Mouse (Mus musculus): ENCODE measurements at regions not wholly inside any gene's neighbourhood (a gene's known extent, or its start where the extent isn't known, plus 50 kb on each side); places are given as distances from the start of the nearest gene placed in this dataset.

DNA sequence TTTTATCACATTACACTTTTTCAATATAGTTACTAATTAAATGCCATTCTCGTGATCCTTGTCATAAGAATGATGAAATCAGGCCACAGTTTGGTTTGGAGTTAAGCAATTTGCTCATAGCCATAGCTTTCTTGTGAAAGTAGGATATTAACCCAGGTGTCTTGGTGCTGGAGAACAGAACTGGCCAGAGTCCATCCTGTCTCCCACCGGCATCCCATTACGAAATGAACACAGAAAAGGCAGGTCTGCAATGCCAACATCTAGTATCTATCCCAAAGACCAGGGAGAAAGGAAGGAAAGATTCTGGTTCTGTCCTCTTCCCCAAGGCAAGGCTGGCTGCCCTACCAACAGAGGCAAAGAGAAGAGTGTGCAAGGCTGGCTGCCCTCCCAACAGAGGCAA is 61.6 kb upstream of the Avpr1a start:
- no peak for ATAC-seq (replicated peaks; ENCODE audit: poor library complexity)

DNA sequence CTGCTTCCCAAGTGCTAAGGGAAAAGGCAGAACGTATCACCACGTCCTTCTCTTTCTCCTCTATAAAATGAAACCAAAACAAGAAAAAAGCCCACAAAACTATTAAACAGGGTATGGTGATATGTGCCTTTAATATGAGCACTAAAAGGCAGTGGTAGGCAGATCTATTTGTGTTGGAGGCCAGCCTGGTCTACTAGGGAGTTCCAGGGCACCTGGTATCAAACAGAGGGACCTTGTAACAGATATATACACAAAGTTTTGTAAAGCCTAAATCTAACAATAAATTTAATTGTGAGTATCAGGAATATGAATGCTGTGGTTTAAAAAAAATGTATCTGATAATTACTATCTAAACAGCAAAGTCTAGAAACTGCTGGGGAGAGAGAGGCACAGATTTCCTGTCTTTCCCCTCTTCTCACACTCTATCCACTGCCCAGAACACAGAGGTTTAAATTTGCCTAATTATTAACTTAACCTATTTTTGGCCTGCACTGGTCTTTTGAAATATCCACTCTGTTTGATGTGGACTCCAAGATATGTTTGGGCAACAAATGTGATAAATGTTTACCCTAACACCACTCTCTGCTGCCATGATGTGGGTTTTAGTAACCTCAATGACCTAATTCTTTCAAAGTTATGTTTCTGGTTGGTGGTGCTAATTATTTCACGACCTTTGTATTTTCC is 68.5 kb upstream of the Avpr1a start:
- ATAC-seq (replicated peaks; ENCODE audit: poor library complexity), result no peak

DNA sequence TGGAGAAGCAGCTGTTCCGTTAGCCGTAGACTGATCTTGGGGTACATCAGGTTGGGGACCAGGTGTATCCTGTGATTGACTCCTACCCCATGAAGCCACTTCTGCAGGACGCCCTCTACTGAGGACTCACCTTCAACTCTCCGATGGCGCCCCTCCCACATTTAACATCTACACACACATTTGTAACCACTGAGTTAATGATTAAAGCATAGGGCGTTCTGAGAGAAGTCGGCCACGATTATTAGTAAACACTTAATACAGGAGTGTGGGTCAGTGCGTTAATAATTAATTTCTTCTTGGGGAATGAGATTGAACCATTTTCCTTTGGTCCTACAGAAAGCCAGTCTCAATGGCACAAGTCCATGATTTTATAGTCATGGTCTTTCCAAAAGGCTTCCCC is 105.0 kb upstream of the Avpr1a start:
- no peak for ATAC-seq (replicated peaks; ENCODE audit: poor library complexity)

DNA sequence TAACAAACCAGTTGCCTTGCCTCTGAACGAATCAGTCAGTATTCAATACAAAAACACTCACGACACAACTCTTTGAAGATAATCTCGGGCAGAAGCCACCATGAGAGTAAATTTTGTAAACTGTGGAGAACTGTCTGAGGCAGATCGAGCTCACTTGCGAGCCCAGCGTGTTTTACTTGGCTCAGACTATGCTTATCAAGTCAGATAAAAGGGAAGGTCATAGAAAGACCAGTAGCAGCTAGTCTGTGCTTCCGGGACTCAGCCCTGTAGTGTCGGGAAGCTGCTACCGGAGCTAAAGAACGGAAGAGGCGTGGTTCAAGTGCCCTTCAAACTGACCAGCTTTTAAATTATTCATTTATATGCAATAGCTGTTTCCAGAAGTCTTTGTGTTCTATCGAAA is 105.9 kb upstream of the Avpr1a start:
- ATAC-seq (replicated peaks; ENCODE audit: poor library complexity), result no peak

DNA sequence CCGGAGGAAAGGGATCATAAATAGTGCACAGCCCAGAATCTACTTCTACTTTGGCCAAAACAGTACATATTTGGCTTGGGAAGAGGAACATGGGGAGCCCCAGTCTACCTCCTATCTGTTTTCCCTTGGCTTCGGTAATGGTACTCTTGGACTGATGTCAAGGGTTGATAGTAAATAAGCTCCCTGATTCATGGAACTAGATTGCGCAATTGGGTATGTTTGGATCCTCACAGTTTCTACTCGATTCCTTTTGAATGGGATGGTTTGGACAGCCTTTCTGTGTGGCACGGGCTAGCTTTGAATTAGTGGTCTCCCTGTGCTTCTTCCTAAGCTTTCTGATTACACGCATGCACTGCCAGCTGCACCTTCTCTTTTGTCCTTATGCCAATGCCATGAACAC is 121.4 kb upstream of the Avpr1a start:
- no peak for ATAC-seq (replicated peaks; ENCODE audit: poor library complexity)

DNA sequence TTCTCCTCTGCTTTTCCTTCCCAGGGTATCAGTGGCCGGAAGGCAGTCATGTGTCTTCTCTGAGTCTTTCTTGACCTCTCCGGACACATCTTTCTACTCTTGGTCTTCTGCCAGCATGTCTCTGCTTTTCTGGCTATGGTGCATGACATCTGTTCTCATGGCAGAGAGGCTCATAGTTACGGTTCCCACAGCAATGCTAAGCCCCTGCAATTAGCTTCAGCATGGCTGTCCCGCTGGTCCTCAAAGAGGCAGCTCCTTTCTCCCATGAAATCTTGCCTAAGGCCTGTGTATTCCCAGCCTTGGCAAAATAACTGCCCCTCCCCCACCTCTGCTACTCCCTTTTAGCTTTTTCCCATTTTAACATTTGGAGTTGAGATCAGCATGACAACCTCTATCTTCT is 129.4 kb upstream of the Avpr1a start:
- no peak for ATAC-seq (replicated peaks; ENCODE audit: poor library complexity)

DNA sequence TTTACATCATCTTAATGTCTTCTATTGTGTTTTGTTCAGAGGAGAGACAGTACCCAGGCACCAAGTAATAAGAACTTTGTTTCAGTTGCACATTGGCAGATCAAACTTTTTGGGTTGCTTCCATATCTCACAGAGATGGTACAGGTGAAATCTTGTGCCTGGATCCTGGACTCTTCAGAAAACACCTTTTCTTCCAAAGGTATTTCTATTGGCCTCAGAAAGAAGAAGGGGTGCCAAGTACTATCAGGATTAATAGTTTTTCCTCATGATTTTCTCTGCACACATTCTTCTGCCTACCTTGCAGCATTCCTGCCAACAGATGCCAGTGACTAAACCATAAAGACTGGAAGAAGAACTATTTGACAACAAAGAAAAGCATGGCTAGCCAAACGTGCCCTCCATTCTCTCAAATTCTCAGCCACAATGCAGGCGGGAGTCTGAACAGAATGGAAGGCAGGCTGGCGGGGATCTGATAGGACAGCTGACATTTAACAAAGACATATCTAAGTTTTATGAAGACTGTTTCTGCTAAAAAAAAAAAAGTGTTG is 137.6 kb upstream of the Avpr1a start:
- ATAC-seq (replicated peaks; ENCODE audit: poor library complexity), result no peak

DNA sequence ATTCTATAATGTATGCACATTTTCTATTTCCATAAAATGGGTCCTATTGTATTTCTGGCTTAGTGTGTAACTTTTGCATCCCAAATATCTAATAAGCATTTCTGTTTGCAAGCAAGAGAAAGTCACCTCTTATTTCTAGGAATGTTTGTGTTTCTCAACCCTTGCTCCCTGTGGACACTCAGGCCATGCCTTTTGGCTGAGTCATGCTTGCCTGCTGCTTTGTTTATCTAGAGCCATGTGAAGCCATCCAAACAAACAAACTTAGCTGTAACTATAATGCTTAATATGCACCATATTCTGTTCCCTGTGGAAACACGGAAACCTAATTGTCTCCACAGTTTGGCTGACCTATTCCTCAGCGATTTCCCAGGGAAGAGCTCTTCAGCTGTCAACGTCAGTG is 139.6 kb upstream of the Avpr1a start:
- ATAC-seq (replicated peaks; ENCODE audit: poor library complexity), result no peak

DNA sequence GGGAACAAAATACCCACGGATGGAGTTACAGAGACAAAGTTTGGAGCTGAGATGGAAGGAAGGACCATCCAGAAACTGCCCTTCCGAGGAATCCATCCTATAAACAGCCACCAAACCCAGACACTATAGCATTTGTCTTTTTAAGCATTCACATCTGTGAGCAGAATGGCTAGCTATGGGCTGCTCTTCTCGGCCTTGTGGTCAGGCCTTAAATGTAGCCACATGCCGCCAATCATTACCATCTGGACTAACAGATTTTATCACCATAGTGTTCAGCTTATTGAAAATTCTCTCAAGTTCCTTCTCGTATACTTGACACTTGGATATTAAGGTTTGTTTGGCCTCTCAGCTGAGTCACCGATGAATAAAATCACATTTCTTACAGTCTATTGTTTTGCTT is 146.0 kb upstream of the Avpr1a start:
- ATAC-seq (replicated peaks; ENCODE audit: poor library complexity), result no peak

DNA sequence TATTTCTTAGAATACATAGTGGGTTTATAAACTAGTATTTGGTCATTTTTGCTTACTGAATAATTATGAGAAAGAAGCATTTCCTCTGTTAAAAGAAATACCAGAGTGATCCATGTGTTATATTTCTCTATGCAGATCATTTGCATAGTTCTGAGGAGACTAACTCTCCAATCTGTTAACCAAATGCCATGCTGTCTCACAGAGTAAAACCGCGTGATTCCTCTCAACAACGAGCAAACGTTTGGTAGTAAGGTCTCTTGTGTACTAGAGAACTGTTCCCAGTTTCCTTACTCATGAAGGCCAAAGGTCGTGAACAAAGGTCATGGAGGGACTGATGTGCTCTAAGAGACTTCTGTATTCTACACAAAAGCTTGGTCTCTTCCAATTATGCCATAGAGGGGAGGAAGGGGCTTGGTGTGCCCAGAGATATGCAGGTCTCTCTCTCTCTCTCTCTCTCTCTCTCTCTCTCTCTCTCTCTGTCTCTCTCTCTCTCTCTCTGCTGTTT is 152.3 kb upstream of the Avpr1a start:
- no peak for ATAC-seq (replicated peaks; ENCODE audit: poor library complexity)

DNA sequence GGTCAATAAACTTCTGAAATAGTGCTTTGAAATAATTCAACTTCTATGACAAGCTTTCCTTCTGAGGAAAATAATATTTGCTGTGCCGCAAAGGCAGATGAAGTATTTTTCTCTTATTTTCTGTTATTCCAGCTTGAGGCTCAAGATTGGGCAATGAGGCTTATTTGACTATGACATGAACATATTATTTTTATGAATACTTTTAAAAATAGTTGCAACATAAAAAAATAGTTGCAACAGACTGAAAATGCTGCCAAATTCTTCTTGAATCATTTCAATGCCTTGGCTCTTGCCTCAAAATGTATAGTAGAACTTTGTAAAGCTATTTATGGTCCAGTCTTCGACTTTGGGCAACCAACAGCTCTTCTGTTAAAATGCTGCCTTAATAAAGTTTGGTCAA is 156.7 kb upstream of the Avpr1a start:
- ATAC-seq (replicated peaks; ENCODE audit: poor library complexity), result no peak

DNA sequence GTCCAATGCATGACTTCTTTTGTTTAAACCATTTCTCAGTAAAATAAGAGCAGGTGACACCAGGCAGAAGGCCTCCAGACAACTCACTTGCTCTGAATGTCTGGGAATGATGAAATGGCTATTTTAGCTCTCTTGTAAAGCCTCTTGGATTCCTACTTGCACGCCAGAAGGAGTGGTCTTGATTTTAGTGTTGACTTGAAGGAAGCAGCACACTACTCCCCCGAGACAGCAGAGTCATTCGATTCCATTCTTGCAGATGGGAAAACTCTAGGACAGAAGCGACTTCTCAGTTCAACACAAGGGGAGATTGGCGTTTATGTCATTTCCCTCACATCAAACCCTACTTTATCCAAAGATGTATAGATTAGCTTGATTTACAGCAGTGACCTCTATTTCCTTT is 157.2 kb upstream of the Avpr1a start:
- no peak for ATAC-seq (replicated peaks; ENCODE audit: poor library complexity)

DNA sequence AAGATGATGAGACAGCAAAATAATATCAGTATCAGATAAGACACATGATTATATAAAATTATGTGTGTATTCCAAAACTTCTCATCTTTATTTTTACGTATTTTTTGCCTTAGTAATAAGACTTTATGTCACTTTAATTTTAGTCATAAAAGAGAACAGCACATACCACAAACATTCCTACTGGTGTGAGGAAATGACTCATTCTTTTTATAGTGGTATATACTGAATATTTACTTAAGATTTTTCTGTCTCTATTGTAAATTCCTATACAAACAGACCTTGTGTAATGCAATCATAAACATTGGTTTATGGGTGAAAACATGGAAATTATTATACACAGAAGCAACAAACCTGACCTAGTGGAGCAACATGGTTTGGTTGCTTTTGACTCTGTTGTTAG is 173.4 kb upstream of the Avpr1a start:
- ATAC-seq (replicated peaks; ENCODE audit: poor library complexity), result no peak

DNA sequence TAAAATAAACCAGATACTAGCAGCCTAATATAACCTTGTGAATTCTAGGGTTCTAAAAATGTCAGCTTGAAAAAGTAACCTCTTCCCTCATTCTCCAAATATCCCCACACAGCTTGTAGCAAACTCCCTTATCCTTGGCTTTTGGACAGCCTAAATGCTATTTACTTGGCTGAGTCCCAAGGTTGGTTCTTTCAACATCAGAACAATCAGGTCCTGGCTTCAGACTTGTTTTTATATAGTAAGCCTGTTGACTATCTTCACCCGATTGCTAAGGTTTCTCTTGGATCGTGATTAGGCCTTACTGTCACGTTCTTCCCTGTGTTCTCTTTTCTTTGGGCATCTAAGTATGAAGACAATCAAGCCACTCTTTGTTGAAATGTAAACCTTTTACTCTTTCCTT is 174.1 kb upstream of the Avpr1a start:
- ATAC-seq (replicated peaks; ENCODE audit: poor library complexity), result no peak

DNA sequence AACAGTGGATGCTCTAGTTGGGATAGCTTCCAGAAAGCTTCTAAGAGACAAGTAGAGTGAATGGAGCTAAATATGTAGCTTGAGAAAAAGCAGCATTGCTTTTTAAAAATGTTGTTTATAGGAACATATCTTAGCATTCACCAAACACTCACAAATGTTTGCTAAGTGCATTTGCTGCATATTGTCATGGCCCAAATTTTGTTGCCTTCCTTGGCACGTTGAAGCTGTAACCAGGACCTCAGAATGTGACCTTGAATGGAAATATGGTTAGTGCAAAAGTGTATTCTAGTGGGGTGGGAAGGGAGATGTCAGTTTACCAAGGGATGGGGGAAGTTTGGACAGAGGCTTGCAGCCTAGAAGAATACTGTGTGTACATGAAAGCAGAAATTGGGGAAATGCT is 166.9 kb upstream of the Rxylt1 start:
- ATAC-seq (replicated peaks; ENCODE audit: poor library complexity), result no peak

DNA sequence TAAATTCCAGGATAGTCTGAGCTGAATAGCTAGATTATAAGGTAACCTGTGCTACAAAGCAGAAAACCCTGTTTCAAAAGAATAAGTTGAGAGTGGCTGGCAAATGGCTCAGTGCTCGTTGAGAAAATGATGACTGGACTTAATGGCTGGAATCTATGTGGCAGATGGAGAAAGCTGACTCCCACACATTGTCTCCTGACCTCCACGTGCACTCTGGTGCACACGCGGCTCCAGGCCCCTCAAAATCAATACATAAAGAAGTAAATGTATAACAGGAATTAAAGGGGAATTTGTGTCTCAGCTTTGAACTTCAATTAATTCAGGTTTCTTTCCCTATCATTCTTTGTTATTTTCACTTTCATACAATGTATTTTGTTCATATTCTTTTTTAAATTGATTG is 162.2 kb upstream of the Rxylt1 start:
- ATAC-seq (replicated peaks; ENCODE audit: poor library complexity), result no peak

DNA sequence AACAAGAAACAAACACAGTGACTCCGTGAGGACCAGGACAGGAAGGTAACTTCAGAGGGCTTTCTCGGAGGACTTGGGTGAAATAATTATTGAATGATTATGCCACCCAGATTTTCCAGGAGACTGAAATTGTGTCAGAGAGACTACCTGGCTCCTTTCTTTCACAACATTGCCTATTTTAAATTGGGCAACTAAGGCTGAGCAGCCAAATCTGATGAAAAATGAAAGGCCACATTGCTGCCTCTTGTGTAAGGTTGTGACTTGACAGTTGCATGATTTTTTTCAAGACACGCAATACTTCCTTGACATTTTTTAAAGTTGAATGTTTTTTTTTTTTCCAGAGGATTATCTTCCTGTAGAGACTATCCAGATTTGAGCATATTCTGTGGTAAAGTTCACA is 161.5 kb upstream of the Rxylt1 start:
- no peak for ATAC-seq (replicated peaks; ENCODE audit: poor library complexity)

DNA sequence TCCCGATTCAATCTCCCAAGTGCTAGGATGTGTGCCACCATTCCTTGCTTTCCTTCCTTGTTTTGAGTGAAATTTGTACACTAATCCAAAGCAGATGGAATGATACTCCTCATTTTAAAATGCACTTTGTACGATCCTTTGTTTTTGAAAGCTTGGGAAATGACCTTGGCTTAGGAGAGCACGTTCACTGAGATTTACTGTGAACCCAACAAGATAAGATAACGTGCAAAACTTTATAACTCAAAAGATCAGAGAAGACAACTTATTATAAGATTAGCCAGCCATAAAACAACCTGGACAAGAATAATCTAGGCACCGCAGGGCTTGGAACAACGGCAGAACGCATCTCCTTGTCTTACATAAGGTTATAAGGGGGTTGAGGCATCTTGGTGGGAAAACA is 134.6 kb upstream of the Rxylt1 start:
- ATAC-seq (replicated peaks; ENCODE audit: poor library complexity), result no peak

DNA sequence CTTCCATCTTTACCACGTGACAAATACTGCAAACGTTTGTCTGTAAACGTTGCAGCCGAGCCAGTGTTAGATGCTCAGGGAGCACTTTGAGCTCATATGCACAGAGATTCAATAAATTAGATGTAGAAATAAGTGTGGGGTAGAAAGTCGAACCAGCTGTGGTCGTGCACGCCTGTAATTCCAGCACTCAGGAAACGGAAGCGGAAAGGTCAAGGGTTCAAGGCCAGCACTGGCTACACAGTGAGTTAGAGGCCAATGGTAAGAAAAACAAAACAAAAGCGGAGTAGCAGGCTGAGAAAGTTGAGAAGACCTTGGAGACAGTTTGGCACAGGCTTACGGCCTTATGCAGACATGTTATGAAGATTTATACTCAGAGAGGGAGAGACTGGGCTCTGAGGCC is 133.6 kb upstream of the Rxylt1 start:
- no peak for ATAC-seq (replicated peaks; ENCODE audit: poor library complexity)

DNA sequence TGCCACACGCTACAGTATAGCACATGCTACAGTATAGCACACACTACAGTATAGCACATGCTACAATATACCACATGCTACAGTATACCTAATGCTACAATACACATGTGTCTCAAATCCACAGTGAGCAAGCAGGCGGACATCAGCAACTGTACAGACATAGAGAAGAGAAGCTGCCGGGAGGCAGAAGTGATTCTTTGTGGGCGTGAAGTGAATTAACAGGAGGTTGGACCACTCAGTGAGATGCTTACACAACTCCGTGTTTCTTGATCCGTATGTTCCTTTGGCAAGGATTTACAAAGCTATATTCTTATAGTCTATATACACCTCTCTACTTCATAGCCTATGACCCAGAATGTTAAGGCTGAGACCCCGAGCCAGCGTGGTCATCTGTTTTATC is 128.5 kb upstream of the Rxylt1 start:
- no peak for ATAC-seq (replicated peaks; ENCODE audit: poor library complexity)

DNA sequence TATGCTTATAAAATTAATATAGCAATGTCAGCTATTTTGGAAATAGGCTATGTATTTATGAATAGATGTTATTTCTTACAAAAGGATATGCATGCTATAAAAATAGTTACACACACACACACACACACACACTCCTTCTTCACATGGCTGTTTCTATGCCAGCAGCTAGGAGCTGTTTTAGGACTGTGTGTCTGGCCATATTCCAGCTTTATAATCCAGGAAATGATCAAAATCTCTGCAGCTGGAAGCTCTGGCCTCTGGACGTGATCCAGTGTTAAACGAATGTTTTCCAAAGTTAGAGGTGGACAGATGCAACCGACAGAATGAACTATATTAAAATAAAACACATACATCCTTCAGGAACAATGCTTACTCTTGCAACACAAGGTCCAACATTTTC is 125.9 kb upstream of the Rxylt1 start:
- no peak for ATAC-seq (replicated peaks; ENCODE audit: poor library complexity)

DNA sequence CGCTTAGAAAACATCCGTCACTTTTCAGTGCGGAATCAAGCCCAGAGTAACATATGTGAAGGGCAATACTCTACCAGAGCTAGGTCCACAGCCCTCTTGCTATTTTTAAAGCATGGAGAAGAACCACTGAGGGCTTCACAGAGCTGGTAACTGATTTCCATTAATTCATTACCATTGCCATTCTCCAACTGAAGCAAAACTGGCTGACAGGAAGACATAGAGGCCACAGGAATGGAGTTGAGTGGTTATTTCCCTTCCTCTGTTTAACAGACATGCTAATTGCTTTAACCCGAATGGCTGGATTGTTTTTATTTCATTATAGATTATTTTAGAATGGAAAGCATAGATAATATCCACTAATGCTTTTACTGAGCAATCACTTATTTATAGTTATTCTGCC is 120.4 kb upstream of the Rxylt1 start:
- ATAC-seq (replicated peaks; ENCODE audit: poor library complexity), result no peak

DNA sequence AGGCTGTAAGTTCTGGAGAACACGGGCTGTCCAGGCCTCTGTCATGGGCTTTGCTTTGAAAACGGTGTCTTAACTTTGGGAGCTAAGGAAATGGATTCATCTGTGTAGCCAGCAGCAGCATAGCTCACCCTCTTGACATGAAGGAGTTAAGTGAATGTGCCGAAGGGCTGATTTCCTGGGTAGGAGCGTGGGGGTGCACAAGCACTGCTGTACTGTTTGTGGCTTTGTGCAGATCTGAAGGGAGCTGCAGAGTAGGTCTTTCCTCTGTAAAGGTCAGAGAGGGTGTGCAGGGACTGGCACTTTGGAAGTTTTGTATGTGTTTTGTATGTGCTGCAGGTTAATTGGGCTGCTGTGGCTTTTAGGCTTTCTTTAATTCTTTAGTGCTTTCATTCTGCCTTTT is 102.6 kb upstream of the Rxylt1 start:
- ATAC-seq (replicated peaks; ENCODE audit: poor library complexity), result 0 out of 2 replicates have a peak, but pooled peaks have one; percentile 26
